Mouse (Mus musculus) CH12.LX (cell line): ENCODE measurements at regions not wholly inside any gene's neighbourhood (a gene's known extent, or its start where the extent isn't known, plus 50 kb on each side); places are given as distances from the start of the nearest gene placed in this dataset.

Experiments
- DNase-seq: peaks from one replicate; pipeline ENCODE4 v3.0.0-alpha.2; 2013; ENCODE audit errors: extremely low read depth
- H3K27ac ChIP-seq: 2 replicates; pipeline ENCODE4 v1.5.1; 2012; ENCODE audit warnings: low read depth, mild to moderate bottlenecking, control low read depth, moderate library complexity; ENCODE audit not compliant: insufficient read depth
- H3K27me3 ChIP-seq: replicated peaks from 2 replicates; pipeline ENCODE3; 2012; ENCODE audit warnings: inconsistent platforms
- H3K36me3 ChIP-seq, 2 experiments: replicated peaks in 1 of 2; 2 replicates each; pipeline versions ENCODE3 to v1.6.1; 2012; ENCODE audit warnings: inconsistent platforms in 1 of 2, low read length in 1 of 2, mild to moderate bottlenecking in 1 of 2, mixed read lengths in 1 of 2, moderate library complexity in 1 of 2; ENCODE audit not compliant: control insufficient read depth in 1 of 2, insufficient read depth in 1 of 2
- H3K4me1 ChIP-seq, 2 experiments: 2 replicates each; pipeline ENCODE4 v1.6.1; 2012; ENCODE audit warnings: inconsistent platforms in 1 of 2, moderate library complexity in 1 of 2; ENCODE audit not compliant: insufficient read depth in 2 of 2, control insufficient read depth in 1 of 2
- H3K4me2 ChIP-seq: 2 replicates; pipeline ENCODE4 v1.6.1; 2012; ENCODE audit warnings: low read depth, mild to moderate bottlenecking, control low read depth; ENCODE audit not compliant: poor library complexity, insufficient read depth, severe bottlenecking
- H3K4me3 ChIP-seq, 3 experiments: fragments of 150-350 bp in 1 of 3; sonication (generic) in 1 of 3; replicated peaks in 1 of 3; 2 replicates each; pipeline versions ENCODE3 to v1.5.1; 2011 to 2012; ENCODE audit warnings: low read depth in 2 of 3, low read length in 2 of 3, mild to moderate bottlenecking in 2 of 3, moderate library complexity in 2 of 3, control low read depth in 1 of 3, improper control_type of control experiment in 1 of 3, inconsistent platforms in 1 of 3, mixed read lengths in 1 of 3; ENCODE audit not compliant: poor library complexity in 1 of 3
- H3K79me2 ChIP-seq: replicated peaks from 2 replicates; pipeline ENCODE4 v1.6.1; 2012; ENCODE audit warnings: mild to moderate bottlenecking, moderate library complexity; ENCODE audit not compliant: control insufficient read depth, poor library complexity, insufficient read depth, severe bottlenecking; ENCODE audit errors: extremely low read depth
- H3K9ac ChIP-seq: 2 replicates; pipeline ENCODE4 v1.6.1; 2012; ENCODE audit warnings: low read depth, mild to moderate bottlenecking, control low read depth, moderate library complexity; ENCODE audit not compliant: insufficient read depth
- H3K9me3 ChIP-seq: replicated peaks from 2 replicates; pipeline ENCODE3; 2012; ENCODE audit warnings: low read length, inconsistent platforms, mixed read lengths
- BHLHE40 ChIP-seq: IDR thresholded peaks from 2 replicates; pipeline ENCODE4 v1.6.1; 2011; ENCODE audit warnings: mild to moderate bottlenecking, low read depth, low read length, improper control_type of control experiment
- E2F4 ChIP-seq: IDR thresholded peaks from 2 replicates; pipeline ENCODE4 v1.6.1; 2011; ENCODE audit warnings: low read depth, low read length, improper control_type of control experiment; ENCODE audit not compliant: insufficient replicate concordance
- ELF1 ChIP-seq: IDR thresholded peaks from 2 replicates; pipeline ENCODE4 v1.6.1; 2014; ENCODE audit warnings: low read depth, mild to moderate bottlenecking, inconsistent platforms, low read length, improper control_type of control experiment
- EP300 ChIP-seq: IDR thresholded peaks from 2 replicates; pipeline ENCODE4 v1.6.1; 2011; ENCODE audit warnings: low read length, improper control_type of control experiment
- HCFC1 ChIP-seq: IDR thresholded peaks from 2 replicates; pipeline ENCODE4 v1.6.1; 2012; ENCODE audit warnings: low read depth, mild to moderate bottlenecking, inconsistent platforms, low read length, improper control_type of control experiment
- IRF4 ChIP-seq: IDR thresholded peaks from 2 replicates; pipeline ENCODE4 v1.6.1; 2014; ENCODE audit warnings: low read depth, mild to moderate bottlenecking, inconsistent platforms, low read length, improper control_type of control experiment
- JUN ChIP-seq: IDR thresholded peaks from 2 replicates; pipeline ENCODE4 v1.6.1; 2011; ENCODE audit warnings: low read depth, mild to moderate bottlenecking, low read length, improper control_type of control experiment, moderate library complexity; ENCODE audit not compliant: insufficient read depth
- JUND ChIP-seq: conservative IDR thresholded peaks from 2 replicates; pipeline ENCODE4 v1.6.1; 2011; ENCODE audit warnings: low read depth, low read length, improper control_type of control experiment
- KAT2A ChIP-seq: IDR thresholded peaks from 2 replicates; pipeline ENCODE4 v1.6.1; 2012; ENCODE audit warnings: low read length, improper control_type of control experiment, inconsistent platforms; ENCODE audit not compliant: insufficient replicate concordance
- MAFK ChIP-seq: IDR thresholded peaks from 2 replicates; pipeline ENCODE4 v1.6.1; 2011; ENCODE audit warnings: low read length, improper control_type of control experiment; ENCODE audit not compliant: insufficient replicate concordance
- MEF2A ChIP-seq: IDR thresholded peaks from 2 replicates; pipeline ENCODE4 v1.6.1; 2014; ENCODE audit warnings: low read depth, mild to moderate bottlenecking, inconsistent platforms, low read length, improper control_type of control experiment, borderline replicate concordance
- MXI1 ChIP-seq: IDR thresholded peaks from 2 replicates; pipeline ENCODE4 v1.6.1; 2011; ENCODE audit warnings: mild to moderate bottlenecking, low read depth, low read length, improper control_type of control experiment
- MYC ChIP-seq: IDR thresholded peaks from 2 replicates; pipeline ENCODE4 v1.6.1; 2011; ENCODE audit warnings: low read depth, mild to moderate bottlenecking, improper control_type of control experiment, low read length
- NELFE ChIP-seq: IDR thresholded peaks from 2 replicates; pipeline ENCODE4 v1.6.1; 2011; ENCODE audit warnings: low read depth, low read length, improper control_type of control experiment
- POLR2A ChIP-seq: IDR thresholded peaks from 2 replicates; pipeline ENCODE4 v1.6.1; 2011; ENCODE audit warnings: low read depth, mild to moderate bottlenecking, improper control_type of control experiment, low read length
- POLR2AphosphoS2 ChIP-seq: IDR thresholded peaks from 2 replicates; pipeline ENCODE4 v1.6.1; 2011; ENCODE audit warnings: low read depth, low read length, improper control_type of control experiment
- RAD21 ChIP-seq: IDR thresholded peaks from 2 replicates; pipeline ENCODE4 v1.6.1; 2011; ENCODE audit warnings: low read depth, mild to moderate bottlenecking, low read length, improper control_type of control experiment, moderate library complexity
- RCOR1 ChIP-seq: conservative IDR thresholded peaks from 2 replicates; pipeline ENCODE4 v1.6.1; 2012; ENCODE audit warnings: low read depth, mild to moderate bottlenecking, inconsistent platforms, low read length, improper control_type of control experiment
- SIN3A ChIP-seq: IDR thresholded peaks from 2 replicates; pipeline ENCODE4 v1.6.1; 2012; ENCODE audit warnings: low read length, improper control_type of control experiment, inconsistent platforms
- SMC3 ChIP-seq: IDR thresholded peaks from 2 replicates; pipeline ENCODE4 v1.6.1; 2011; ENCODE audit warnings: low read depth, low read length, improper control_type of control experiment
- ZKSCAN1 ChIP-seq: IDR thresholded peaks from 2 replicates; pipeline ENCODE4 v1.6.1; 2012; ENCODE audit warnings: low read depth, inconsistent platforms, low read length, improper control_type of control experiment, borderline replicate concordance
- dilution Hi-C: fragments of 300-500 bp; cut with MboI; formaldehyde crosslinking; loops from 2 replicates; pipeline ENCODE4 v1.14.3; 2020; ENCODE audit warnings: low sequenced_read_pairs; ENCODE audit not compliant: extremely low pct_unique_long_range_greater_than_20kb, extremely low pct_ligation_motif_present
- in situ Hi-C: fragments of 300-500 bp; cut with MboI; formaldehyde crosslinking; loops from 3 replicates; pipeline ENCODE4 v1.14.3; 2019; ENCODE audit warnings: low sequenced_read_pairs, low pct_ligation_motif_present, low pct_unique_long_range_greater_than_20kb, mixed read lengths

DNA sequence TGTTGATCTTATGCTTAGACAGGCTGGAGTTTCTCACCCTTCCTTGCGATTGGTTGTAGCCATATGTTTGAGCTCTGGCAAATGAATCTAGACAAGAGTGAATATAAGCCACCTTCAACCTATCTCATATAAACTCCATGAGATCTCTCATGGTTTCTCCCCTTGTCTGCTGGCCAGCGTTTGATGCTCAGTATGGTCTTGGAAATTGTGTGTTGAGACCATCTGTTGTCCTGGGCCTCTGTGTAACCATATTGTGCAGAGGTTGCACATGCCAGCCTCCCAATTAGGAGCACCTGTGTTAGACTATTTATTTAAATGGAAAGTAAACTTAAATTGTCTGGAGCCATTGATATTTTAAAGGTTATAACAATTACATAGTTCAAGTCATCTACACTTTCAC lies 301.5 kb upstream of the 5930422O12Rik start:
- no peak overlapping the region for H3K4me2 ChIP-seq
- no peak for DNase-seq
- no peaks in the 10 kb centered on the region for H3K9me3 ChIP-seq
- no peaks in the 10 kb centered on the region for H3K27me3 ChIP-seq
- no peak overlapping the region for H3K27ac ChIP-seq
- dilution Hi-C loops: no loop called here
- no peak overlapping the region for H3K9ac ChIP-seq
- in situ Hi-C loops: no loop called here
- H3K36me3 ChIP-seq: no peaks in the 10 kb centered on the region
- H3K79me2 ChIP-seq: no peaks in the 10 kb centered on the region
- H3K4me3 ChIP-seq: no peak overlapping the region
- no peaks in the 10 kb centered on the region for H3K4me1 ChIP-seq
- TF ChIP-seq ELF1: no peak
- TF ChIP-seq KAT2A: no peak
- no peak for TF ChIP-seq MEF2A
- no peak for TF ChIP-seq MAFK
- no peak for TF ChIP-seq HCFC1
- TF ChIP-seq EP300: no peak
- no peak for TF ChIP-seq IRF4
- TF ChIP-seq SIN3A: no peak
- no peak for TF ChIP-seq SMC3
- TF ChIP-seq ZKSCAN1: no peak
- TF ChIP-seq BHLHE40: no peak
- no peak for TF ChIP-seq JUN
- TF ChIP-seq POLR2A: no peak
- TF ChIP-seq MYC: no peak
- TF ChIP-seq RCOR1: no peak
- TF ChIP-seq E2F4: no peak
- no peak for TF ChIP-seq POLR2AphosphoS2
- no peak for TF ChIP-seq MXI1
- no peak for TF ChIP-seq RAD21

DNA sequence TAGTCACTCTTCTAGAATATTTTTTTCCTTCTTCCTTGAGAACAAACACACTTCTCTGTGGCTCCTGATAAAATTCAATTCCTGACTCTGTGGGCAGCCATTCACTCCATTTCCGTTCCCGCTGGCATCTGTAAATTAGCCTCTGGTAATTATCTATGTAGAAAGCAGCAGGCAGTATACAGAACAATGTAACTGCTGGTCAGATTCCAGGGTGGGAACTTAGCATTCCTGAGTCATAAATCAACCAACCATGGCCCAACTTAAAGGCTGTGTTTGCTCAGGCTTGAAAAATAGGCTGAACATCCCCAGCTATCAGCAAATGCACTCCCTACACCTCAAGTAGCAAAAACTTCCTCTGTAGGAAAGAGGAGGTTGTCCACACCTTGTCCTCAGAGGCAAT lies 289.6 kb upstream of the 5930422O12Rik start:
- DNase-seq: no peak
- Histone ChIP-seq H3K9ac (no peak overlapping the region), H3K9me3 (no peaks in the 10 kb centered on the region), H3K4me2 (no peak overlapping the region), H3K79me2 (no peaks in the 10 kb centered on the region), H3K27me3 (no peaks in the 10 kb centered on the region), H3K4me1 (no peaks in the 10 kb centered on the region), H3K36me3 (no peaks in the 10 kb centered on the region), H3K4me3 (no peak overlapping the region), H3K27ac (no peak overlapping the region)
- dilution Hi-C loops (no loop called here), in situ Hi-C loops (no loop called here)
- TF ChIP-seq JUND (no peak), MEF2A (no peak), MYC (no peak), SIN3A (no peak), NELFE (no peak), ELF1 (no peak)
